20 mouse cellular contexts compared by ENCODE assay signal in the genomic region with DNA sequence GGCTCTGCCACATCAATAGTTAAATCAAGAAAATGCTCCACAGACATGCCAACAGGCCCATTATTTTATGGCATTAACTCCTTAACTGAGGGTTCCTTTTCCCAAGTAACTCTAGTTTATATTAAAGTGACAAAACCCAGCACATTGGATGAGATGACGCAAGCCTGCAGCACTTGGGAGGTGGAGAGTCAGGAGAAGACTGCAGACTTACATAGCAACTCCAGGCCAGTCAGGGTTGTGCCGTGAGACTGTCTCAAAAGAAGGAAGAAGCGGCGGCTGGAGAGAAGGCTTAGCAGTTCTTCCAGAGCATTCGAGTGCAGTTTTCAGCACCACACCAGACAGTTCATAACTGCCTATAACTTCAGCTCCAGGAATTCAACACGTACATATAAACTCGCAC.
"Had no signal": no experiment of that assay in that cellular context is flagged by ENCODE, and none has a peak within 500 bp of the region (broad histone marks: within the 10 kb centered on the region; RNA-seq: fewer than 3 reads in every experiment).

No protein-coding gene starts in this region.

- H3K4me3 ChIP-seq: layer of hippocampus, adult 2 months; limb, embryonic 10.5 days; limb, embryonic 13.5 days; lung, embryonic 15.5 days; midbrain, embryonic 10.5 days; midbrain, embryonic 13.5 days; neural tube, embryonic 12.5 days; neural tube, embryonic 15.5 days; stomach, embryonic 15.5 days had no signal

- H3K36me3 ChIP-seq: neural tube, embryonic 15.5 days had no signal

- H3K9me3 ChIP-seq: limb, embryonic 10.5 days; limb, embryonic 13.5 days; lung, embryonic 15.5 days; midbrain, embryonic 10.5 days; midbrain, embryonic 13.5 days; neural tube, embryonic 12.5 days; neural tube, embryonic 15.5 days; stomach, embryonic 15.5 days had no signal

- H3K9ac ChIP-seq: limb, embryonic 13.5 days; liver, embryonic 14.5 days; liver, postnatal 0 days; lung, embryonic 15.5 days; midbrain, embryonic 13.5 days; neural tube, embryonic 12.5 days; neural tube, embryonic 15.5 days; stomach, embryonic 15.5 days had no signal

- ATAC-seq: intestine, postnatal 0 days; liver, postnatal 0 days; midbrain, embryonic 13.5 days had no signal

- H3K27ac ChIP-seq: kidney, postnatal 0 days; layer of hippocampus, adult 2 months; limb, embryonic 10.5 days; limb, embryonic 13.5 days; liver, embryonic 14.5 days; lung, embryonic 15.5 days; midbrain, embryonic 10.5 days; midbrain, embryonic 13.5 days; neural tube, embryonic 12.5 days; neural tube, embryonic 15.5 days; stomach, embryonic 15.5 days had no signal

- H3K4me2 ChIP-seq: limb, embryonic 13.5 days; lung, embryonic 15.5 days; midbrain, embryonic 13.5 days; neural tube, embryonic 12.5 days; neural tube, embryonic 15.5 days; stomach, embryonic 15.5 days had no signal

- H3K27me3 ChIP-seq: limb, embryonic 13.5 days; lung, embryonic 15.5 days; midbrain, embryonic 13.5 days; neural tube, embryonic 12.5 days; neural tube, embryonic 15.5 days; stomach, embryonic 15.5 days had no signal

- DNase-seq: kidney, adult 2 months; kidney, postnatal 25 days; layer of hippocampus, adult 9-11 months; liver, postnatal 0 days; right cerebral cortex, adult 18-20 months; right cerebral cortex, postnatal 14 days; right cerebral cortex, postnatal 4 days; thymus, postnatal 25 days had no signal

- H3K4me1 ChIP-seq: limb, embryonic 10.5 days; limb, embryonic 13.5 days; lung, embryonic 15.5 days; midbrain, embryonic 10.5 days; neural tube, embryonic 12.5 days; stomach, embryonic 15.5 days had no signal
